Mouse (Mus musculus) heart, postnatal 25 days (tissue): ENCODE measurements around the gene Dennd1b. TPM values are rescaled to one million over a fixed set of nuclear protein-coding genes. Genes with fewer than 3 reads are reported as not detected.
A peak's percentile ranks its signal among the peaks of the same experiment; 100 is the strongest.

ENCODE experiments used
- DNase-seq: peaks from one replicate; pipeline ENCODE4 v3.0.0; 2022; ENCODE audit warnings: low spot score
- intact Hi-C: fragments of 180-260 bp; cut with DNase I; formaldehyde crosslinking; loops from one replicate; pipeline ENCODE4 v1.15.1; 2025
- total RNA-seq, 2 experiments: library from RNA; stranded (reverse); gene quantifications; 2 replicates each; pipeline ENCODE4 v1.2.3; 2021

The Dennd1b gene
- total RNA-seq: 10 to 100 TPM; 22.6 to 23.2 TPM

DNA sequence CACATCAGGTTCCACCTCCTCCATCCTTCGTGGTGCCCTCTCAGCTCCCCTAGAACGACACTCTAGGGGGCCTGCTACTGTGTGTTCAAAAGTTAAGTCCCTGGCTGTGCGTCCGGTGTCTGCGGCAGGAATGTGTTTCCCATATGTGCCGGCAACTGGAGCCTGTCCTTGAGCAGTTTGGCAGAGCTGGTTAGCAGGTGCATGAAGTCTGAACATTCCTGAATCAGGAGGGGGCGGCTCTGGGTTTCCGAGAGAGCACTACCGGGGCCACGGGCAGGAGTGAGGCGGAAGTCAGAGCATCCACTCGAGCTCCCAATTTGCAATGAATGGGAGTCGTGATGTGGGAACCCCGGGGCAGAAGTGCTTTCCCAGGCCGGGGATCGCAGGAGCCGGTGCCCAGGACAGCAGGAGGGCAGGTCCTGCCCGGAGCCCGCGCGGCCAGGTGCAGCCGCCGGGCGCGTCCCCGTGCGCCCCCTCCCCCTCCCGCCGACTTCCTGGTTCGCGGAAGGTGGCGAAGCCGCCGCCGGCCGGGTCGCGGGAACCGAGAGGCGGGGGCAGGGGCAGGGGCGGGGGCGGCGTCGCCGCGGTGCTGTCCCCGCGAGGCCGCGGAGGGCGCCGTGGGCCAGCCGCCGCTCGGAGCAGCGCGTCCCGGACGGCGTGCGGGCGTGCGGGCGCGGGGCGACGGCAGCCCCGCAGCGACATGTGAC, at the start of gene Dennd1b:
Gene Dennd1b (plus strand): TSS at position 275 of the 707 bp plus-strand sequence.
- DNase-seq: peak; percentile 33
- intact Hi-C loops: loop anchor here (5.0 to 10.0 kb wide), 4 partner anchors 49 to 121 kb away; partner anchors contain the start of gene 2310009B15Rik

DNA sequence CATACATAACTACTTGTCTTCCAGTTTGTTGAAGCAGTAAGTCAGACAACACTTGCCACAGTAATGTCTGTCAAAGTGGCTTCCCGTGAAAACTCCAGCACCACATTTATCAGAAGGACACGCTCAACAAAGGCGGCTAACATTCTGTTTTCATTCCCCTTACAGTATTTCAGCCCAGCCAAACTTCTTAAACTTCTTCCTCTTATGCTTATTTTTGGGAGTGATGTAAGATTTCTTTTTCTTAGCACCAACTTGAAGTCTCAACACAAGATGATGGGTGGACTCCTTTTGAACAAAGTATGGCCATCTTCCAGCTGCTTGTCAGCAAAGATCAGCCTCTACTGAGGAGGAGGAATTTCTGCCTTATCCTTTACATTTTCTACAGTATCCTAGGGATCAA, 47.6 kb upstream of the Dennd1b start:
- intact Hi-C loops: loop anchor here (10.0 kb wide), 1 partner anchor 49 kb away; the partner anchor contains the start of gene Dennd1b
- DNase-seq: no peak

DNA sequence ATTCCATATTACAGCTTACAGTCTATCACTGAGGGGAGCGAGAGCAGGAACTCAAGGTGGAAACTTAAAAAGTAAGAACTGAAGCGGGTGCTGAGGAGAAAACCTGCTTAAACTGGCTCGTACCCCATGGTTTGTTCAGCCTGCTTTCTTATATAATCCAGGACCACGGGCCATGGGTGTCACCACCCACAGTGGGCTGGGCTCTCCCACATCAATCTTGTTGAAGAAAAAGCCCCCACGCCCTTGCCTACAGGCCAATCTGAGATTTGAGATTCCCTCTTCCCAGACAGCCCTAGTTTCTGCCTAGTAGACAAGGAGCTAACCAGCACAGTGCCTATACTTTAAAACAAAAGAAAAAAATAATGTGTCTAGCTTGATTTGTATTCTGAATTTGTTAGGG, 43.6 kb upstream of the Dennd1b start:
- DNase-seq: no peak
- intact Hi-C loops: loop anchor here (10.0 kb wide), 1 partner anchor 45 kb away; the partner anchor contains the start of gene Dennd1b

DNA sequence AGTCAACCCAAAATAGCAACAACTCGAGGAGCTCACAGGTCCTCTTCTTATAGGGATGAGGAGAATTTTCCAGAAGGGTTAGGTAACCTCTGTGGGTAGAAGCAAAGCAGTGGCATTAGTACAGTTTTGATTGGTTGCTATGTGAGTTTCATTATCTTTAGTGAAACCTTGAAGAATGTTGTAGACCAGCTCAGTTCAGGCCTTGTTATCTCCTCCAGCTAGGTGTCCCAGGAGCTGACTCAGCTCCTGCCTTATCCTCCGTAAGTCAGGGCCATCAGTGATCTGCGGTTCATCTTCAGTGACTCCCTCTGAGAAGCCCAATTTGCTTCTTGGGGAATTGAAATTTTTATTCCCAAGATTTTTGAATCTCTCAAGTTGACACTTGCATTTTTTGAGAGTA, 43.2 kb upstream of the Dennd1b start:
- intact Hi-C loops: loop anchor here (10.0 kb wide), 1 partner anchor 65 kb away; no protein-coding TSS in a partner anchor
- no peak for DNase-seq

DNA sequence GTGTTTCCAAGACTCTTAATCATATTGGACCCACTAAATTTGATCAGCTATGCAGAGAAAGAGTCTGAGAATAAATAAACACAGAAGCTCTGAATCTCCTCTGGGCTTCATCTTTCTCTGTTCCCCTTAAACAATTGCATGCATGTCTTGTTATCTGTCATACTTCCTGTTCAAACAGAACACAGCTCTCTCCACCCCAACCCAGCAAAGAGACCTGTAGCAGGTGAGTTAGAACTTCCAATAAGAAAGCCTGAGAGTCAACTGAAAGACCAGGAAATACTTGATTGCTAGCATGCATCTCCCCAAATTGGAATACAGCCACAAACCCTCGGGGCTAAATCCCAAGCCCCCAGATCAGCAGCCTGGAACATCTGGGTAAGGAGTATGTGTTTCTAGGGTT, 42.4 kb upstream of the Dennd1b start:
- intact Hi-C loops: loop anchor here (10.0 kb wide), 1 partner anchor 64 kb away; no protein-coding TSS in a partner anchor
- DNase-seq: no peak

DNA sequence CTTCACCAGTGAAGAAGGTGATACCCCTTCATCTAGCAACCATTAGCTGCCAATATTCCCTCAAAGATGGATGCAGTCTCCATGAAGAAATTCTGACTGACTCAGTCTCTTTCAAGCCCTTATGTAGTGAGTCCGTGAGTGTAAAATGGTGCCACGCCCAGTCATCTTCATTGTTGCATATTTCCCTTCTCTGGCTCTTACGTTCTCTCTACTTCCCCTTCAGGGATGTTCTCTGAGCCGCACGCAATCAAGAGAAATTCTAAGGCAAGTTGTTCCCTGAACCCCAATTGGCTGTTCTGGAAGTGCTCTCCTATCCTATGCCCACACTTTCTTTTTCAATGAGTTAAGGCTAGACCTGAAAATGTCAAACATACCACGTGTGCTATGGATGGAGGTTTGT, 40.3 kb upstream of the Dennd1b start:
- intact Hi-C loops: loop anchor here (10.0 kb wide), 1 partner anchor 62 kb away; no protein-coding TSS in a partner anchor
- no peak for DNase-seq

DNA sequence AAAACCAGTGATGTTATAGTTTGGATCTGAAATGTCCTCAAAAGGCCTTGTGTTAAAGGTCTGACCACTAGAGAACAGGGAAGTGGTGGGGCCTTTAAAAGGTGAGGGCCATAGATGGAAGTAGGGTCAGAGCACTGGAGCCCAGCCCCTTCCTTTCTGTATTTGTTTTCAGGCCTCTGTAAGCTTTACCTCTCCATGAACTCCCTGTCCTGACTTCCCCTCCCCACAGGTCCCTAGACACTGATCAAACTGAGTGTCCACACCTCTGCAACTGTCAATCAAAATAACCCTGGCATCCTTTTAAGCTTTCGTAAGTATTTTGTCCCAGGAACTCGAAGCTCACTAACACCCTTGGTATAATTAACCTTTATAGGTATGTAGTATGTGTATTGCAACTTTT, 39.0 kb upstream of the Dennd1b start:
- no peak for DNase-seq
- intact Hi-C loops: loop anchor here (10.0 kb wide), 1 partner anchor 61 kb away; no protein-coding TSS in a partner anchor

DNA sequence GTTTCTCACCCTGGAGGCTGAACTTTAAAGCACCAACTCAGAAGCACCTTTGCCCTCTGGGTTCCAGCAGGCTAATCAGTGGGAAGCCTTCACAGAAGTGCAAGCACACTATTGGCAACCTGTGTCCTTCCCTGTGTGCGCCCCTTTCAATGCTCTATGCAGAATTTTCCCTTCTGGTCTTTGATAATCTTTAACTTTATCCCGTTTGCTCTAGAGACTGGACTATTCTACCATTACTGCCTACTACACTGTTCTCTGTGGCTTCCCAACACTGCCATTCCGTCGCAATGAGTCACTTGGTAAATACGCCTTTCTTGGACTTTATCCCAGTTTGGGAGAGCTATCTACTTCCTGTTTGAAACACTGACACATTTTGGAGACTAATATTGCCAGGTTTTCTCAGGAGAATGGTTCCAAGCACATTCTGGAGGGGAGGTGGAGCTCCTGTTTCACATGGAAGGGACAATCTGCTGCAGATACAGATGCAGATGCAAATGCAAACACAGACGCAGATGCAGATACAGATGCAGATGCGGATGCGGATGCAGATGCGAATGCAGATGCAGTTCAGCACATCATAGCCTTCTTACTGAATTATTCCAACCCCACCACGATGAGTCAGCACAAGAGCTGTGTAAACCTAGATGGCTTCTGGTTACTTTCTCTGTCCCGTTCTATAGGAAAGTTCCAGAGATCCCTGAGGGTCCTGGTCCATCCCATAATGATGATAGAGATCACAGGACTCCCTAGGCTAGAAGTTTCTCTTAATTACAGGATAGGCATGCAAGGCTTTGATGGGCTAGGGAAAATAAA, 34.4 kb upstream of the Dennd1b start:
- DNase-seq: peak; percentile 51
- intact Hi-C loops: loop anchor here (2.0 to 10.0 kb wide), 3 partner anchors 16 to 87 kb away; no protein-coding TSS in a partner anchor

DNA sequence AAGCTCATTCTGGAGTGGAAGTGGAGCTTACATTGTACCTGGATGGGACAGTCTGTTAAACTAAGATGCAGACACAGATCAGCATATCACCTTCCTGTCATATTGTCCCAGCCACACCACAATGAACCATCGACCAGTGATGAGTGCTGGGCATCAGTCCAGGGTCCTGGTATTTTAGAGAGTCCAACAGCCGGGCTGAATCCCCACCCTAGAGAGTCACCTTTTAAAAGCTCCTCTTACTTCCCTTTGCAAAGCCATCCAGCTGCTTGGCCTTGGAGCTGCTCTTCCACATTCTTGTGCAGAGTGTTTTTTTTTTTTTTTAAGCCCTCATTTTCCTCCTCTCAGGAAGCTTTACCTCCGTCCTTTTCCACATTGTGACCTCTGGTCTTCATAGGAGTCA, 33.2 kb upstream of the Dennd1b start:
- no peak for DNase-seq
- intact Hi-C loops: loop anchor here (2.0 to 10.0 kb wide), 4 partner anchors 17 to 433 kb away; no protein-coding TSS in a partner anchor

DNA sequence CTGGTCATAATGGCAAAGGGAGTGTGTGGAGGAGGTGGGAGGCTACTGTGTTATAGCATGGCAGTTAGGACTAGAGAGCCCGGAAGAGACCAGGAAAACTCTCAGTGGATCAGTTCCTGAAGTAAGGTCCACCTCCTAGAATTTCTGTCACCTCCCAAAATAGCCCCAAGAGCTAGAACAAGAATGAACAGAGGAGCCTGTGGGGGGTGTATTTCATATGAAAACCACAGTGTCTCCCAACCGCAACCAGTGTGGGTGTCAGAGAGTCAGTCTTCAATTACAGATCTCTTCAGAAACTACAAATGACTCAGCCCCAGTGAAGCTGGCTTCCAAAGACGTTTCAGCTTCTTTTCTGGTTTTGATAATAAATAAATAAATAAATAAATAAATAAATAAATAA, 32.4 kb upstream of the Dennd1b start:
- no peak for DNase-seq
- intact Hi-C loops: loop anchor here (5.0 kb wide), 1 partner anchor 434 kb away; no protein-coding TSS in a partner anchor

DNA sequence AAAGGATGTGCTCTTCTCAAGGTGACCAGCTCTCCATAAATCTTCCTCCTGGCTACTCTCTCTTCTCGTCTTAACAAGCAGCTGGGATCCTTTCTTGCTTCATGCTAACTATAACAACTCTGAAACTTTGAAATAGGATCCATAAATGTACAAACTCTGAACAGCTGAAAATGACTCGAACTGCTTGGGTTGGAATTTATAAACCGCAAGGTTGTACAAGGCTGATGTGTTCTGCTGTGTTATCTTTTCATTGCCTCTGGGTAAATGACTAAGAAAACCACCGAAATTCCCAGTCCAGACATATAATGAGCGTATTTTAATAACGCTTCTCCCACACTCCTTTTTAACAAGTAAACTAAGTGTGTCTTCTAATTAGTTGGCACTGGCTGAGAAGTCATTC, 27.1 kb upstream of the Dennd1b start:
- intact Hi-C loops: no loop called here
- DNase-seq: no peak

DNA sequence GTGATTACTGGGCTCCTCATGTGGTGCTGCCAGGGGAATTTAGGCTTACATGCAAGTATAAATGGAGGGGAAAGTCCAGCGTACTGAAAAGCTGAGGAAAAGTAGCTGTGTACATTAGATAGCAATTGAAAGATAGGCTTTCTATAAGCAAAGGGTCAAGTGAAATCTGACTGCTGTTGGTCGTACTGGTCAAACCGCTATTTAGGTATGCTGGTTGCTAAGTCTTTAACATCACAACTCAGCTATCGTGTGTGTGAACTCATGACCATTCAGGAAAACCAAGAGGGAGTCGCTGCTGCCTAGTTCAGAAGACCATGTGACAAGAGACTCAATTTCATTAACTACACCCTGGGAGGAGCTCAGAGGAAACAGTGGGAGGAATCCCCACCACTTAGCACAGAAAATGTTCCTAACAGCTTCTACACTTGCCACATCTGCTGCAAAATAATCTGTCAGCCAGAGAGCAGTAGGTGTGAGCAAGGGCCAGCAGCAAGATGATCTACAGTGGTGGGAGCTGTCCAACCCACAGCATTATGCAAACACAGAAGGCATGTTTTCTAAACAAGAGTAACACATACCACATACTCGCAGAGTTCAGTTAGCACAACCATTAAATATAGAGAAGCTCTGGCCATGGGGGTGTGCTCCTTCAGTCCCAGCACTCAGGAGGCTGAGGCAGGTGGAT, 25.4 kb upstream of the Dennd1b start:
- no peak for DNase-seq
- intact Hi-C loops: no loop called here

DNA sequence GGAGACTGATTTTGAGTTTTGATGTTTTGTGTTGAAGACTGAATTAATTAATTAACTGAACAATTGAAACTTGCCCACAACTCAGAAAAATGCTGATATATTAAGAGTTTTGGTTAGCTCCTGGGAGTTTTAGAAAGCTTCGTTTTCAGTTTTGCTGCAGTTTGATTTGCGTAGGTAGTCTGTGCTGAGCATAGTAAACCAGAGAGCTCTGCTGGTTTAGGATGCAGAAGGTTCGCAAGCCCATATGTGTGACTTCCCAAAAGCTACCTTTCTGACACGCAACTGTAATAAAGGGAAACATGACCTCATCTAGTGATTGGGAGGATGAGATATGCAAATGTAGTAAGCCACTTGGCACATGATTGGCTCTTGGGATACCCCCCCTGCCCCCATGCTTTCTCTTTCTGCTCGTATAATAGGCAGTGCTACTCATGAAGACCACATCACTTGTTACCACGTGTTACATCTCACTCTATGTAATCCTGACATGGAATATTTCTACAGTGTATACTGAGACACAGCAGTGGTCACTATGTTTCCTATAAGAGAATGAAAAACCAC, 23.6 kb upstream of the Dennd1b start:
- intact Hi-C loops: no loop called here
- DNase-seq: no peak

DNA sequence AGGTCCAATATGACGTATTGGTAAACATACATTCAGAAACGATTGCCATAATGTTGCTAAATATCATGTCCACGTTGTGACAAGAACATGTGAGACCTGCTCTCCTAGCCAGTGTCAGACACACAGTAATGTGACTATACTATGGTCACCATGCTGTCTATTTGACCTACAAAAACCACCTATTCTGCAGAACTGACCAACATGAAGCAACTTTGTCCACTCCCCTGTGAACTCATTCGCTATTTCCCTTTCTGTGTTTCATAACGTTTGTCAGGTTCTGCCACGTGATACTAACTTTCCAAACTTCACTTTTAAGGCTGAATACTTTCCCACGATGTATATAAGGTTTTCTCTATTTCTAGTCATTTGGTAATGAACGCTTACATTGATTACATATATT, 22.8 kb upstream of the Dennd1b start:
- intact Hi-C loops: no loop called here

DNA sequence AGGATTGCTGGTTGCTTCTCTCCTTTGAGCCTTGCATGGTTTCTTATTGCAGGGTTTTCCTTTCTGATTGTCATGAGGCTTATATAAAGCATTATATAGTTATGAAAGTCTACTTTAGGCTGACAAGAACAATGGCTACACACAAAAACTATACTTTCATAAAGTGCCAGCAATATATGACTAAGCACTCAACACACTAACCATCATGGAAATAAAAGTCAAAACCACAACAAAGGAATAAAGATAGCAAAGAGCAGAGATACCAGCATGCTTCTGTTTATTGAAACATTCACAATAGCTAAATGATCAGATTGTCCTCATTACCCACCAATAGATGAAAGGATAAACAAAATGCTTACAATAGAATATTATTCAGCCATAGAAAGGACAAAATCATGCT, 11.1 kb upstream of the Dennd1b start:
- intact Hi-C loops: loop anchor here (1.0 kb wide), 1 partner anchor 204 kb away; no protein-coding TSS in a partner anchor
- no peak for DNase-seq

More for the DNA sequence above, 22.8 kb upstream of the Dennd1b start:
- DNase-seq: no peak

DNA sequence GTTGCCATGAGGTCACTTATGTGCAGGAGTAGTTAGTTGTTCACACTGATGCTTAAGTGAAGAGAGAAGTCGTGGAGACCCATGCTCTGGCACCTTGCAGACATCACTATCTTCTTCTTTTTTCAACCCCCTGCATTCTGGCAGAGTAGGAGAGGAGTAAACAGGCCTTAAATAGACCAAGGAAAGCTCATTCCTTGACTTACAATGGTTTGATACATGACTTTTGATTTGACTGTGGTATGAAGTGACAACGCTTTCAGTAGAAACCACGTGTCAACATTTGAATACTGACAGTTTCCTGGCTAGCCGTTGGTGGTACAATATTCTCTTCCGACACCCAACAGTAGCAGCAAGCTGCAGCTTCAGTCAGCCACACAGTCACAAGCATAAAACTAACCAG, 8.3 kb upstream of the Dennd1b start:
- no peak for DNase-seq
- intact Hi-C loops: no loop called here

DNA sequence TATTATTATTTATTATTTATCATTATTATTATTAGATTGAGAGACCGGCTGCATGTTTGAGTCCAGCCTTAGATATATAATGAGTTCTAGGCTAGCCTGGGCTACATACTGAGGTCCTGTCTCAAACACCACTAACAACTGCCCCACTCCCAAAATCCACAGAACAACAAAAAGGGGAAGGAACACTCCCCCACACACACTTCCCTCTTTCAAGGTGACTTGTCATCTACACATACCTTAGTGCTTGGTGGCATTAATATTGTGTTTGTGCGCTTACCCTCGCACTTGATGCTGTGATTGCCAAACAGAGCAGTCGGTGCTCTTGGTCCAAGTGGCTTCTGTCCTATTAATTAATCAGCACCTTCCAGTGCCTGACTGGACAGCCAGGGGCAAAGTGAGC, 7.8 kb upstream of the Dennd1b start:
- intact Hi-C loops: no loop called here

DNA sequence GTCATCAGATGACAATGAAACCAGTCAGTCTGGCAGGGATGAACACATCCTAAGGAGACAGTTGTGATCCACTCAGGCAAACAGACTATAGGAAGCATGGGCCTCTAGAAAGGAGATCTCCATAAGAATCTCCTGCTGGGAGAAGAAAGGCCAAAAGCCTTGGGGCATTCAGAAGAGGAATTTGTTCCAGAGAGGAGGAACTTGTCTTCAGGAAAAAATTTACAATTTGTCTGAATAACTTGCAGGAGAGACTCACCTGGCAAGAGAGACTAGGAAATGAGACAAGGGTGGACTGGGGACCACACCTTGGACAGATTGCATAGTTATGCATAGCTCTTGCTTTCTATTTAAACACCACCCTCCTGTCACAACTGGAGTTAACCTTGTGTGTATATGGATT, 6.7 kb upstream of the Dennd1b start:
- intact Hi-C loops: no loop called here
- DNase-seq: no peak

More for the DNA sequence above, 7.8 kb upstream of the Dennd1b start:
- no peak for DNase-seq

DNA sequence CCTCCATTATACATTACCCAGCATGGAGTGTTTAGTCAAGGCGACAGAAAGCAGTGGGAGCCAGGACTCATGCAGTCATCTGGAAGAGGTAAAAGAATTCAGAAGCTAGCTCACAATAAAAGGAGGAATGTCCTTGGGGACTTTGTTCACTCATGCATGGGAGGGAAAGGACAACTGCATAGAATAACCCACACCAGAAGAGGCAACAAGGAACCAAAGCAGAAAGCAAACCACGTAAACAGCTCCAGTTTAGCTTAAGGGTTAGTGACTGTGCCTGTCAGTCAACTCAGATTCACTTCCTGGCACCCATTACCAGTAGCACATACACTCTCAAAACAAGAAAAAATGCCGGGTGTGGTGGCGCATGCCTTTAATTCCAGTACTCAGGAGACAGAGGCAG, 6.1 kb upstream of the Dennd1b start:
- intact Hi-C loops: no loop called here
- DNase-seq: no peak

DNA sequence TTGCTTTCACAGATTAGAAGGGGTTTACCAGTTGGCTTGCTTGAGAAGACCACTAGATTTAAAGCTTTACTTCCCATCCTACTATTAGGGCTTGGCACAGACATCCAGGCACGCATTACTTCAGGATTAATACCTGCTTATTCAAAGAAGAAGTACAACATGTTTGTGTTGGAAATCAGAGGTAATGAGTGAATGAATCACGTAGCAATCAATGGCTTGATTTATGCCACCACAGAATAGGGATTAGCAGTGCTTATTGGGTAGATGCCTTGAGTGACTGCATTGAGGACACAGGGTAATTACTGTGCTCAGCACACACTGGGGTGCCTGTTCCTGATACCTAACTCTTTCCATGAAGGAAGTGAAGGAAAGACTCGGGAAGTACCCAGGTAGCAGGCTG, 4.4 kb upstream of the Dennd1b start:
- intact Hi-C loops: no loop called here
- no peak for DNase-seq
